In the genomic region with DNA sequence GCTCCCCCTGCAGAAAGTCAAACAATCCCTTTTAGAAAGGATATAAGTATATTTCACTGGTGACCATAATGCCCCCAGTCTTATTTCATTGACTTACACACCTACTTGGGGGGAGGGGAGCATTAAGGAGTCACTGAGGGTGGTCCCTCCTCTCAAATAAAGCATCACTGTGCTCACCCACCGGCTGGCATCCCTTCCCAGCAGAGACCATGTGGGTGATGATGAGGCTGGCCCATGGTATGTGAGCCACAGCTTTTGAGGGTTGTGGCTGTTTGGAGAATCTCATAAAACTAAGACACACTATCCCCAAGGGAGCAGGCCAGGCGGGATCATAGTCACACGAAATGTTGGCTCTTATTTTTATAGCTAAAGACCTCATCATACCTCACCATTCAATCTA, we compare ENCODE assay signal across 32 mouse cellular contexts.
"Had no signal": no experiment of that assay in that cellular context is flagged by ENCODE, and none has a peak within 500 bp of the region (broad histone marks: within the 10 kb centered on the region; RNA-seq: fewer than 3 reads in every experiment).

No protein-coding gene starts in this region.

- ATAC-seq: hindbrain, embryonic 16.5 days; hindbrain, postnatal 0 days; inflammation-experienced regulatory T-cells, adult 6 months; intestine, embryonic 15.5 days; intestine, embryonic 16.5 days; intestine, postnatal 0 days had no signal

- H3K27me3 ChIP-seq: heart, embryonic 12.5 days; heart, embryonic 13.5 days; heart, embryonic 15.5 days; hindbrain, embryonic 12.5 days; hindbrain, embryonic 13.5 days; hindbrain, embryonic 15.5 days; intestine, embryonic 15.5 days had no signal

- H3K4me1 ChIP-seq: heart, embryonic 10.5 days; heart, embryonic 12.5 days; heart, embryonic 13.5 days; heart, embryonic 15.5 days; hindbrain, embryonic 12.5 days; hindbrain, embryonic 13.5 days; hindbrain, embryonic 15.5 days; intestine, embryonic 15.5 days had no signal

- H3K9me3 ChIP-seq: heart, embryonic 10.5 days; heart, embryonic 15.5 days; hindbrain, embryonic 12.5 days; hindbrain, embryonic 13.5 days; hindbrain, embryonic 15.5 days; intestine, embryonic 15.5 days; kidney, embryonic 15.5 days had no signal

- H3K9ac ChIP-seq: heart, embryonic 12.5 days; heart, embryonic 13.5 days; heart, embryonic 15.5 days; hindbrain, embryonic 12.5 days; hindbrain, embryonic 13.5 days; hindbrain, embryonic 14.5 days; hindbrain, embryonic 15.5 days; intestine, embryonic 15.5 days; kidney, embryonic 15.5 days had no signal

- H3K4me3 ChIP-seq: heart, embryonic 10.5 days; heart, embryonic 12.5 days; heart, embryonic 13.5 days; heart, embryonic 15.5 days; hindbrain, embryonic 10.5 days; hindbrain, embryonic 12.5 days; hindbrain, embryonic 13.5 days; hindbrain, embryonic 15.5 days; intestine, embryonic 15.5 days; kidney, embryonic 15.5 days; layer of hippocampus, adult 2 months had no signal

- DNase-seq: heart, postnatal 10 days; heart, postnatal 14 days; heart, postnatal 36 days; kidney, adult 11 months; kidney, adult 18-20 months; kidney, adult 8-10 months; kidney, adult 9 months; kidney, postnatal 10 days; kidney, postnatal 14 days; kidney, postnatal 25 days; kidney, postnatal 36 days; layer of hippocampus, adult 9-11 months; layer of hippocampus, postnatal 36 days had no signal

- H3K4me2 ChIP-seq: heart, embryonic 11.5 days; heart, embryonic 12.5 days; heart, embryonic 13.5 days; heart, embryonic 15.5 days; hindbrain, embryonic 12.5 days; hindbrain, embryonic 13.5 days; hindbrain, embryonic 14.5 days; hindbrain, embryonic 15.5 days; intestine, embryonic 15.5 days; kidney, embryonic 15.5 days had no signal

- H3K27ac ChIP-seq: heart, embryonic 10.5 days; heart, embryonic 13.5 days; heart, embryonic 15.5 days; hindbrain, embryonic 10.5 days; hindbrain, embryonic 12.5 days; hindbrain, embryonic 13.5 days; hindbrain, embryonic 14.5 days; hindbrain, embryonic 15.5 days; hindbrain, postnatal 0 days; intestine, embryonic 15.5 days; kidney, embryonic 15.5 days; kidney, postnatal 0 days; layer of hippocampus, adult 2 months had no signal

- H3K36me3 ChIP-seq: heart, embryonic 10.5 days; heart, embryonic 12.5 days; heart, embryonic 13.5 days; heart, embryonic 15.5 days; hindbrain, embryonic 10.5 days; hindbrain, embryonic 12.5 days; hindbrain, embryonic 13.5 days; hindbrain, embryonic 15.5 days; intestine, embryonic 15.5 days; kidney, embryonic 15.5 days had no signal
